Mouse (Mus musculus) frontal cortex, adult 2 months (tissue): ENCODE data around the gene Xpnpep1. TPM values are rescaled to one million over a fixed set of nuclear protein-coding genes. Genes with fewer than 3 reads are reported as not detected.

Experiments used
- DNase-seq, 2 experiments: peaks; one replicate each; pipeline ENCODE4 v3.0.0; 2022; ENCODE audit warnings: low spot score in 1 of 2; ENCODE audit errors: extremely low spot score in 1 of 2
- polyA plus RNA-seq: library from polyadenylated mRNA; depleted of rRNA; stranded (reverse); fragments of >200 nt; gene quantifications from 2 replicates; pipeline ENCODE4 v1.2.3, GENCODE M21; 2012

Gene Xpnpep1
- polyA plus RNA-seq, 1 experiment = 59.1 TPM

GRCm38 (mm10) chr19:53033159-53033943 is 6.7 kb downstream of the Xpnpep1 start:
- no peak for DNase-seq

GRCm38 (mm10) chr19:53032647-53033046 is 7.4 kb downstream of the Xpnpep1 start:
- no peak for DNase-seq

GRCm38 (mm10) chr19:53031957-53032371 is 8.1 kb downstream of the Xpnpep1 start:
- no peak for DNase-seq

- no peak for DNase-seq
Observed at GRCm38 (mm10) chr19:53030279-53030678, 9.7 kb downstream of the Xpnpep1 start.

- no peak for DNase-seq
Observed at GRCm38 (mm10) chr19:53029686-53030085, 10.3 kb downstream of the Xpnpep1 start.

GRCm38 (mm10) chr19:53029045-53029444 is 11.0 kb downstream of the Xpnpep1 start:
- no peak for DNase-seq

- no peak for DNase-seq
Observed at GRCm38 (mm10) chr19:53028216-53028615, 11.8 kb downstream of the Xpnpep1 start.

GRCm38 (mm10) chr19:53023189-53023588 is 16.8 kb downstream of the Xpnpep1 start:
- DNase-seq = no peak

- no peak for DNase-seq
Observed at GRCm38 (mm10) chr19:53022037-53022614, 17.9 kb downstream of the Xpnpep1 start.

- DNase-seq = no peak
Observed at GRCm38 (mm10) chr19:53021537-53021936, 18.5 kb downstream of the Xpnpep1 start.

GRCm38 (mm10) chr19:53019716-53020463 is 20.1 kb downstream of the Xpnpep1 start:
- DNase-seq = peak in 1 of 2 experiments; percentile 77

GRCm38 (mm10) chr19:53017954-53018353 is 22.1 kb downstream of the Xpnpep1 start:
- DNase-seq = no peak

GRCm38 (mm10) chr19:53017248-53017647 is 22.8 kb downstream of the Xpnpep1 start:
- DNase-seq = no peak

GRCm38 (mm10) chr19:53014910-53015710 is 24.9 kb downstream of the Xpnpep1 start:
- peak in 1 of 2 experiments; percentile 30 for DNase-seq

- DNase-seq = no peak
Observed at GRCm38 (mm10) chr19:53013744-53014143, 26.3 kb downstream of the Xpnpep1 start.

GRCm38 (mm10) chr19:53013341-53013740 is 26.7 kb downstream of the Xpnpep1 start:
- no peak for DNase-seq

GRCm38 (mm10) chr19:53010941-53011340 is 29.1 kb downstream of the Xpnpep1 start:
- DNase-seq = no peak

- no peak for DNase-seq
Observed at GRCm38 (mm10) chr19:53008921-53009320, 31.1 kb downstream of the Xpnpep1 start.

- DNase-seq = peak; percentile 69 to 86
Observed at GRCm38 (mm10) chr19:53008020-53008705, 31.9 kb downstream of the Xpnpep1 start.

- DNase-seq = no peak
Observed at GRCm38 (mm10) chr19:53005978-53006377, 34.0 kb downstream of the Xpnpep1 start.
